Mouse (Mus musculus): Measurements from ENCODE around the gene Sh3bp1.

DNA sequence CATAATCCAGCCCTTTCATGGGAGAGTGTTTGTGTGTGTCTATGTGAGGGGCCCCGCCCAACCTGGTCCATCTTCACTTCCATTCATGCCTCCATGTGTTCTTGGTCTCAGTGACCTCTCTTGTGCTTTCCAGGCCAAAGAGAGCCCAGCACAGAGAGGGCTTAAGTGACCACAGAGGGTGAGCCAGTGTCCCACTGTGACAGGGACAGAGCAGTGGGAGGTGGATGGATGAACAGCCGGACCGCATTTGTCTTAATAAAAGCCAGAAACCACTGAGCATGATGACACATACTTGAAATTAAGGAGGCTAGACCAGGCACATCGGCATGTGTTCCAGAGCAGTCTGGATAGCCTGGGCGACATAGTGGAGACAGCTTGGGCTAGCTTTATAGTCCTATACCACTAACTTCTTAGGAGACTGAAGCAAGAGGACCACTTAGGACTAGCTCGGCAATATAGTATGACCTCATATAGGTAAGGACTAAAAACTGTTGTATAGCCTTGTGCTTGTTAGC lies 30.7 kb downstream of the Sh3bp1 start:
- no peak for TF ChIP-seq CTCF (IDR thresholded peaks at IDR 0.05; ENCODE audit: low read depth)
- no peak for TF ChIP-seq EP300 (optimal IDR thresholded peaks at IDR 0.05)

Measured in stomach, postnatal 0 days (tissue).